Mouse (Mus musculus): Measurements from ENCODE around the gene Ppm1m. TPM values are rescaled to one million over a fixed set of nuclear protein-coding genes. Genes with fewer than 3 reads are reported as not detected.

Ppm1m gene
- polyA plus RNA-seq, 1 experiment from 2014 or later = 62.8 TPM

DNA sequence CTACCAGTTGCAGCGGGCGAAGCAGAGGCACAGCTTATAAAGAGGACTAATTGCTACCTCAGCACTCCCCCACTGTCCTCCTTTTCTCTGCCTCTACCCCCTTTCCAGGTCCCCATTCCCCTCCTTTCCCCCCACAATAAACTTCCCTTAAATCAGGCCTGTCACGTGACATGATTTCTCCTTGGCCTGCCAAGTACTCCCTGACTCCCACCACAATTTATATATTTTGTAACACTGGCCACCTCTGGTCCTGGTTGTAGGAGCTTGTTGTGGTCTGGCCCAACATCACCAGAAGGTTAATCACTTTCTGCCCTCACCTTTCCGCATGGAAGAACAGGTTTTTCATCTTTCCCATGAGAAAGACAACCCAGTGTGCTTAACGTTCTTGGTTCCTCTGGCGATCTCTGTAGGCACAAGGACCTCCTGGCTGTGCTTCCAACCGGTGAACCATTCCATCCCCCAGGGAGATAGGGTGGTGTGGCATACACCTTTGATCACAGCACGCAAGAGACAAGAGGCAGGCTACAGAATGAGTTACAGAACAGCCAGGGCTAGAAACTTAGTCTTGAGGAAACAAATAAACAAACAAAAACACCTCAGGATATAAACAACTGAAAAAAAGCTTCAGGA lies 21.5 kb upstream of the Ppm1m start:
- in situ Hi-C loops (cut with MboI; ENCODE audit: low pct_unique_long_range_greater_than_20kb) = no loop called here
- DNase-seq (ENCODE audit: low read depth, low spot score) (no peak), ATAC-seq (no peak)
- POLR2A ChIA-PET = interaction anchor here (0.7 to 0.8 kb wide), 2 partner anchors 21 to 55 kb away, joined by 4 read pairs; no protein-coding TSS in a partner anchor
- no peaks in the 10 kb centered on the region for H3K27me3 ChIP-seq
- TF ChIP-seq CTCF (IDR thresholded peaks at IDR 0.05) = no peak
- CTCF ChIA-PET = interaction anchor here (2.1 to 4.8 kb wide), 2 partner anchors 9 kb away, joined by 6 to 26 read pairs; no protein-coding TSS in a partner anchor

- POLR2A ChIA-PET = no interaction called here
- no peak for TF ChIP-seq CTCF (IDR thresholded peaks at IDR 0.05)
- no peak for ATAC-seq
These were observed 17.4 kb upstream of the Ppm1m start for GRCm38 (mm10) chr9:106216971-106217370.

GRCm38 (mm10) chr9:106215341-106216125 lies 16.0 kb upstream of the Ppm1m start:
- no peak for ATAC-seq
- POLR2A ChIA-PET = no interaction called here
- H3K27me3 ChIP-seq = no peaks in the 10 kb centered on the region
- TF ChIP-seq CTCF (IDR thresholded peaks at IDR 0.05) = no peak
- in situ Hi-C loops (cut with MboI; ENCODE audit: low pct_unique_long_range_greater_than_20kb) = loop anchor here (5.0 kb wide), 1 partner anchor 57 kb away; no protein-coding TSS in a partner anchor
- DNase-seq (ENCODE audit: low read depth, low spot score) = no peak
- CTCF ChIA-PET = interaction anchor here (1.0 to 3.9 kb wide), 5 partner anchors 13 to 58 kb away, joined by 3 to 16 read pairs (median 5); partner anchors contain the start of gene Twf2

More at GRCm38 (mm10) chr9:106216971-106217370, 17.4 kb upstream of the Ppm1m start:
- CTCF ChIA-PET = interaction anchor here (1.0 to 2.0 kb wide), 4 partner anchors 12 to 56 kb away, joined by 3 to 9 read pairs (median 4); no protein-coding TSS in a partner anchor
- no peaks in the 10 kb centered on the region for H3K27me3 ChIP-seq
- no peak for DNase-seq (ENCODE audit: low read depth, low spot score)
- in situ Hi-C loops (cut with MboI; ENCODE audit: low pct_unique_long_range_greater_than_20kb) = loop anchor here (5.0 kb wide), 1 partner anchor 55 kb away; no protein-coding TSS in a partner anchor

DNA sequence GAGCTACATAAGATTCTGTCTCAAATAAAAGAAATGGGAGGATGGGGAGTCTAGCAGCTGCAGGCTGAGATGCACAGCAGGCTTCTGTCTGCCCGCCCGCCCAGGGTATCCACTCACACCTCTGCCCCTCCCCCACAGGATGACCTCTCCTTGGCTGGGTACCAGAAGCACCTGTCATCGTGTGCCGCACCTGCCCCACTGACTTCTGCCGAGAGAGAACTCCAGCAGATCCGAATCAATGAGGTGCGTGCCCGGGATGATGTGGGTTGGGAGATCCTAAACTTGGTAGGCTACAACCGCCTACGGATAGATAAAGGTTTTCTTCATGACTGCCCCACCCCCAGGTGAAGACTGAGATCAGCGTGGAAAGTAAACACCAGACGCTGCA lies 13.0 kb upstream of the Ppm1m start:
- DNase-seq (ENCODE audit: low read depth, low spot score) (no peak), ATAC-seq (no peak)
- POLR2A ChIA-PET = interaction anchor here (0.6 kb wide), 1 partner anchor 47 kb away, joined by 3 read pairs; no protein-coding TSS in a partner anchor
- CTCF ChIA-PET = interaction anchor here (0.6 to 3.9 kb wide), 30 partner anchors 10 to 265 kb away, joined by 3 to 26 read pairs (median 5); partner anchors contain the start of genes Parp3, Poc1a, Tlr9 and Twf2
- in situ Hi-C loops (cut with MboI; ENCODE audit: low pct_unique_long_range_greater_than_20kb) = no loop called here
- no peaks in the 10 kb centered on the region for H3K27me3 ChIP-seq
- no peak for TF ChIP-seq CTCF (IDR thresholded peaks at IDR 0.05)

DNA sequence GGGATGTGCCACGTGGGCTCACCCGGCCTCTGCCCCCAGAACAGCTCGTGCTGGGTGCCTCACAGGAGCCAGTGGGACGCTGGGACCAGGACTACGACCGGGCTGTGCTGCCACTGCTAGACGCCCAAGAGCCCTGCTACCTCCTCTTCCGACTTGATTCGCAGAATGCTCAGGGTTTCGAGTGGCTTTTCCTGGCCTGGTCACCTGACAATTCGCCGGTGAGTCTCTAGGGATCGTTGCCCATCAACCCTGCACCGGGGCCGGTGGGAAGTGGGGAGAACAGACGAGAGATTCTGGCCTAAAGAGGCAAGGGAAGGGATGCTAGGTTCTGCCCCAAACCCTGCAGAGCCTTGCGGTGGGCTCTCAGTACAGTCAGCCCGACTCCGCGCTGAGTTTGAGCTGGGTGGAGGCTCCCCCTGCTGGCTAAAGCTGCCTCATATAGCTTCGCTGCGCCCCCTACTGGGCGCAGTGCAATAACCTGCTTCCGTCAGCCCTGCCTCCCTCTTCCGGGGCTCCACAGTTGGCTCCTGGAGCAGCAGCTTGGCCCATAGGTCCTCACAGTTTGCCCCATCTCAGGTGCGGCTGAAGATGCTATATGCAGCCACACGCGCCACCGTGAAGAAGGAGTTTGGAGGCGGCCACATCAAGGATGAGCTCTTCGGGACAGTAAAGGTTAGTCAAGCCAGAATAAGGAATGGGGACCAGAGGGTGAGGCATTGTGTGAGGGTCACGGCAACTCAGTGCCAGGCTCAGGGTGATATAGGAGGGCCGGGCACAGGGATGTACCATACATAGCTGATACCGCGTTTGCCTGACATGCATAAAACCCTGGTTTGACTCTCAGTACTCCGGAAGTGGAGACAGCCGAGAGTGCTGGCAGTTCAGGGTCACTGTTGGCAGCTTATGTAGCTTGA lies 12.4 kb upstream of the Ppm1m start:
- in situ Hi-C loops (cut with MboI; ENCODE audit: low pct_unique_long_range_greater_than_20kb) = no loop called here
- no peaks in the 10 kb centered on the region for H3K27me3 ChIP-seq
- peak; percentile 90 for ATAC-seq
- TF ChIP-seq CTCF (IDR thresholded peaks at IDR 0.05) = no peak
- CTCF ChIA-PET = interaction anchor here (0.6 to 3.9 kb wide), 30 partner anchors 9 to 265 kb away, joined by 3 to 26 read pairs (median 5); partner anchors contain the start of genes Parp3, Poc1a, Tlr9 and Twf2
- POLR2A ChIA-PET = interaction anchor here (0.6 to 0.7 kb wide), 2 partner anchors 48 to 68 kb away, joined by 3 read pairs; no protein-coding TSS in a partner anchor
- peak; percentile 34 for DNase-seq (ENCODE audit: low read depth, low spot score)

DNA sequence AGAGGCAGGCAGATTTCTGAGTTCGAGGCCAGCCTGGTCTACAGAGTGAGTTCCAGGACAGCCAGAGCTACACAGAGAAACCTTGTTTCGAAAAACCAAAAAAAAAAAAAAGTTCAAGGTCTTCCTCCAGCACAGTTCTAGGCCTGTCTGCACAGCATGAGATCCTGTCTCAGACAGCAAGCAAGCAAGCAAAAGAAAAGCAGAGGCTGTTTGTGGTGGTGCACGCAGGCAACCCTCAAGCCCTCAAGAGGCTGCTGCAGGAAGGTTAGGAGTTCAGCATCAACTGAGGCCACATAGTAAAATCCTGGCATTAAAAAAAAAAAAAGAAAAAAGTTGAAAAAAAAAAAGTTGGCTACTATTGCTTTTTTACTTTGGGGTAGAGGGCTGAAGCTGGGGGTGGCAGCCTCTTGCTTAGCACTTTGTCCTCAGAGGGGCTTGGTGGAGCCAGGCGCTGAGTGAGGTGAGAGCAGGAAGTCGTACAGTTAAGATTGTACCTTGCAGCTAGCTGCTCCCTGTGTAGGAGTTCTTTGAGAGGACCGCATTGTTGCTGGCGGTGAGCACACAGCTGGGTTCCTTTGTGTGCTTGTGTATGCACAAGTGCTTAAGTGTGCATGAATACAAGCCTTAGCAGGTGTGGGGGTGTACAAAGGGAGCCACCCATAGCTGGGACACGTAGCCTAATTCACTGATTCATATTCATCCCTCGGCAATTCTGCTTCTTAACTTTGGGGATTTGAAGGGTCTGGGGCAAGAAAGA lies 11.5 kb upstream of the Ppm1m start:
- no peaks in the 10 kb centered on the region for H3K27me3 ChIP-seq
- in situ Hi-C loops (cut with MboI; ENCODE audit: low pct_unique_long_range_greater_than_20kb) = no loop called here
- CTCF ChIA-PET = interaction anchor here (1.3 to 3.9 kb wide), 17 partner anchors 8 to 266 kb away, joined by 4 to 26 read pairs (median 7); partner anchors contain the start of genes Parp3, Poc1a, Tlr9 and Twf2
- DNase-seq (ENCODE audit: low read depth, low spot score) (no peak), ATAC-seq (no peak)
- POLR2A ChIA-PET = interaction anchor here (0.6 to 0.7 kb wide), 2 partner anchors 14 to 69 kb away, joined by 3 read pairs; no protein-coding TSS in a partner anchor
- TF ChIP-seq CTCF (IDR thresholded peaks at IDR 0.05) = no peak

DNA sequence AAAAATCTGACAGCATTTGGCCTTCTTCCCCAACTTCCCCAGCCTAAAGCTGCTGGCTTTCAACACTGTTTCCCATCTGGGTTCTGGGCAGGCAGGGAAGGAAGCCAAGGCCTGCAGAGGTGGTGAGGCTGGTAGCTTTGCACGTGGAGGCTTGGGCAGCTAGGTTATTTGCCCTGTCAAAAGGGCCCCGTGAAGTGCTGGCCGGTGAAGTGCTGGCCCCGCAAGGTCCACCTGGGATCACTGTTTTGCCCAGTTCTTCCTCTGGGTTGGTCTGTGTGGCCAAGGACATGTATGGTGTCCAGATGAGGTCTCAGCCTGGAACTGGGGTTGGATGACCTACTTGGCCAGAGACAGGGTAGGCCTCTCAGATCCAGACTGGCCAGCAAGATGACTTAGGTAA lies 10.4 kb upstream of the Ppm1m start:
- no peak for ATAC-seq
- H3K27me3 ChIP-seq = no peaks in the 10 kb centered on the region
- ChIA-PET POLR2A (interaction anchor here (0.7 to 0.9 kb wide), 2 partner anchors 12 to 37 kb away, joined by 3 read pairs; no protein-coding TSS in a partner anchor), CTCF (no interaction called here)
- TF ChIP-seq CTCF (IDR thresholded peaks at IDR 0.05) = no peak
- DNase-seq (ENCODE audit: low read depth, low spot score) = no peak
- in situ Hi-C loops (cut with MboI; ENCODE audit: low pct_unique_long_range_greater_than_20kb) = no loop called here

DNA sequence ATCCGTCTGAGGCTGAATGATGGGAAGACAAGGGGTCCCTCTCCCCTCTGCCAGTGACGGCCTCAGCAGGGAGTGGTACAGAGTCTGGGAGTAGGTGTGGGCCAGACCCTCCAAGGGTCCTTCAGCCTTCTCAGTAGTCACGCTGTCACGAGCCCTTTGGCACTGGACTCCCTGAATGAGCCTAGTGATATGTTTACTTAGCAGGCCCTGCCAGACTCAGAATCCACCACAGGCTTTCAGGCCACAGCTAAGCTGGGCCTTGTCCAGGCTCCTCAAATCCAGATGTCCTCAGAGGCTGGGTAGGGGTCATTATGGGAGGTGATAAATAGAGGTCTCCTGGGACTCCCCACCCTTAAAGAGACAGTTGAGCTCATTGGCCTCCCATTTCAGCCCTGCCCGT lies 8.6 kb upstream of the Ppm1m start:
- no peak for DNase-seq (ENCODE audit: low read depth, low spot score)
- in situ Hi-C loops (cut with MboI; ENCODE audit: low pct_unique_long_range_greater_than_20kb) = no loop called here
- POLR2A ChIA-PET = no interaction called here
- TF ChIP-seq CTCF (IDR thresholded peaks at IDR 0.05) = no peak
- no peaks in the 10 kb centered on the region for H3K27me3 ChIP-seq
- CTCF ChIA-PET = no interaction called here
- no peak for ATAC-seq

- H3K27me3 ChIP-seq = no peaks in the 10 kb centered on the region
- DNase-seq (ENCODE audit: low read depth, low spot score) = no peak
- in situ Hi-C loops (cut with MboI; ENCODE audit: low pct_unique_long_range_greater_than_20kb) = no loop called here
- CTCF ChIA-PET = interaction anchor here (0.8 to 1.2 kb wide), 3 partner anchors 28 to 270 kb away, joined by 3 to 4 read pairs (median 3); partner anchors contain the start of genes Parp3, Poc1a and Rrp9
- TF ChIP-seq CTCF (IDR thresholded peaks at IDR 0.05) = no peak
- ATAC-seq = no peak
- POLR2A ChIA-PET = no interaction called here
These were observed 7.0 kb upstream of the Ppm1m start for GRCm38 (mm10) chr9:106206515-106206914.

Measured in Patski (cell line).